Mouse (Mus musculus) small intestine, adult 2 months (tissue): ENCODE data around the gene Rab32.

Experiments used
- CTCF ChIP-seq: fragments of 200-500 bp; IDR thresholded peaks from 2 replicates; pipeline ENCODE4 v1.5.1; 2012; ENCODE audit warnings: low read depth, mild to moderate bottlenecking, control low read depth, inconsistent platforms, low read length, moderate library complexity, mixed read lengths; ENCODE audit not compliant: insufficient replicate concordance, insufficient read length; ENCODE audit errors: extremely low read depth
- POLR2A ChIP-seq: fragments of 200-500 bp; IDR thresholded peaks from 2 replicates; pipeline ENCODE4 v1.6.1; 2012; ENCODE audit warnings: low read depth, mild to moderate bottlenecking, control low read depth, inconsistent platforms, low read length, moderate library complexity

DNA sequence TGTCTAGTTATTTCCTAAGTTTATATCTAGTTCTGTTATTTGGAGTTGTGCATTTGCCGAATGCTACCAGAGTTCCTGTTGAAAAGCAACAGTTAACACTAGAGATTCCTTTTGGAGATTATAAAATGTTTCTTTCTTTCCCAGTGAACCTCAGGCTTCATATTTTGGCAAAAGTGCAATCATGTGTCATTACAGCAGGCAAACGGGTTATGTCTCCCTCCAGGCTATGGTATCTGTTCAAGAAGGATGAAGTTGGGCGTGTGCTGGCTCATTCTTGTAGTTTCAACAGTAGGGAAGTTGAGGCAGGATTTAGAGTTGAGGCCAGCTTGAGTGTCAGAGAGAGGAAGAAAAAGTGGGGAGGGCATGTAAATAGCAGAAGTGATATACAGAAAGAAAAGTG is 2.4 kb downstream of the Rab32 start:
- TF ChIP-seq POLR2A (no peak), CTCF (no peak)
